Mouse (Mus musculus) MEL (cell line): ENCODE measurements at regions not wholly inside any gene's neighbourhood (a gene's known extent, or its start where the extent isn't known, plus 50 kb on each side); places are given as distances from the start of the nearest gene placed in this dataset.

Source experiments
- CTCF ChIP-seq, 3 experiments: IDR thresholded peaks in 2 of 3; conservative IDR thresholded peaks in 1 of 3; 2 replicates each; pipeline ENCODE4 v1.5.1; 2011 to 2012; ENCODE audit warnings: low read length in 3 of 3, low read depth in 2 of 3, mild to moderate bottlenecking in 2 of 3, improper control_type of control experiment in 1 of 3, inconsistent platforms in 1 of 3, mixed read lengths in 1 of 3, moderate library complexity in 1 of 3; ENCODE audit not compliant: control insufficient read depth in 1 of 3, insufficient read depth in 1 of 3, poor library complexity in 1 of 3, severe bottlenecking in 1 of 3
- E2F4 ChIP-seq: IDR thresholded peaks from 2 replicates; pipeline ENCODE4 v1.6.1; 2011; ENCODE audit warnings: low read depth, low read length, improper control_type of control experiment, borderline replicate concordance
- HCFC1 ChIP-seq: IDR thresholded peaks from 2 replicates; pipeline ENCODE4 v1.6.1; 2012; ENCODE audit warnings: low read depth, mild to moderate bottlenecking, inconsistent platforms, low read length, improper control_type of control experiment, moderate library complexity
- KAT2A ChIP-seq: conservative IDR thresholded peaks from 2 replicates; pipeline ENCODE4 v1.6.1; 2012; ENCODE audit warnings: low read depth, low read length, improper control_type of control experiment, inconsistent platforms
- POLR2AphosphoS2 ChIP-seq: IDR thresholded peaks from 2 replicates; pipeline ENCODE4 v1.6.1; 2011; ENCODE audit warnings: low read length, improper control_type of control experiment
- USF1 ChIP-seq: IDR thresholded peaks from 2 replicates; pipeline ENCODE4 v1.6.1; 2014; ENCODE audit warnings: low read depth, mild to moderate bottlenecking, inconsistent platforms, low read length, improper control_type of control experiment, moderate library complexity

GRCm38 (mm10) chr1:4617479-4617878 lies 190.2 kb upstream of the Gm37988 start:
- no peak for TF ChIP-seq HCFC1
- TF ChIP-seq E2F4 = no peak
- TF ChIP-seq KAT2A = no peak
- TF ChIP-seq CTCF (IDR thresholded peaks at IDR 0.05 in 2 of 3, conservative IDR thresholded peaks at IDR 0.05 in 1 of 3; ENCODE audit: control insufficient read depth in 1 of 3, insufficient read depth in 1 of 3, low read depth in 2 of 3, low read length in 3 of 3, poor library complexity in 1 of 3, severe bottlenecking in 1 of 3) = no peak
- no peak for TF ChIP-seq USF1
- no peak for TF ChIP-seq POLR2AphosphoS2
